Mouse (Mus musculus) spleen, adult 12 weeks (tissue): ENCODE data around the gene Anxa6.

Experiments used
- DNase-seq: peaks from one replicate; pipeline ENCODE4 v3.0.0; 2022; ENCODE audit warnings: low spot score

The Anxa6 gene

GRCm38 (mm10) chr11:54989920-54990319 lies 43.3 kb downstream of the Anxa6 start:
- no peak for DNase-seq

- DNase-seq = no peak
These were observed 44.4 kb downstream of the Anxa6 start for GRCm38 (mm10) chr11:54988754-54989349.

- DNase-seq = no peak
These were observed 45.3 kb downstream of the Anxa6 start for GRCm38 (mm10) chr11:54987974-54988373.

- DNase-seq = no peak
These were observed 48.2 kb downstream of the Anxa6 start for GRCm38 (mm10) chr11:54985086-54985485.

GRCm38 (mm10) chr11:54984581-54984980 lies 48.7 kb downstream of the Anxa6 start:
- DNase-seq = no peak

- no peak for DNase-seq
These were observed 49.2 kb downstream of the Anxa6 start for GRCm38 (mm10) chr11:54984085-54984484.

- DNase-seq = no peak
These were observed 50.7 kb downstream of the Anxa6 start for GRCm38 (mm10) chr11:54982520-54982919.

GRCm38 (mm10) chr11:54981630-54982029 lies 51.6 kb downstream of the Anxa6 start:
- DNase-seq = no peak

- no peak for DNase-seq
These were observed 55.8 kb downstream of the Anxa6 start for GRCm38 (mm10) chr11:54977385-54977937.

- DNase-seq = no peak
These were observed 56.9 kb downstream of the Anxa6 start for GRCm38 (mm10) chr11:54976351-54976750.

- no peak for DNase-seq
These were observed 57.5 kb downstream of the Anxa6 start for GRCm38 (mm10) chr11:54975756-54976155.

- no peak for DNase-seq
These were observed 57.9 kb downstream of the Anxa6 start for GRCm38 (mm10) chr11:54975340-54975739.

GRCm38 (mm10) chr11:54974639-54975038 lies 58.6 kb downstream of the Anxa6 start:
- DNase-seq = no peak

- DNase-seq = no peak
These were observed 59.6 kb downstream of the Anxa6 start for GRCm38 (mm10) chr11:54973481-54974212.

GRCm38 (mm10) chr11:54972789-54973188 lies 60.5 kb downstream of the Anxa6 start:
- DNase-seq = no peak

GRCm38 (mm10) chr11:54972049-54972723 lies 61.1 kb downstream of the Anxa6 start:
- no peak for DNase-seq

GRCm38 (mm10) chr11:54971365-54972048 lies 61.7 kb downstream of the Anxa6 start:
- no peak for DNase-seq

- DNase-seq = no peak
These were observed 68.0 kb downstream of the Anxa6 start for GRCm38 (mm10) chr11:54965234-54965633.

- DNase-seq = no peak
These were observed 70.4 kb downstream of the Anxa6 start, which contains the start of gene Tnip1 for GRCm38 (mm10) chr11:54962810-54963209. TSS of gene Tnip1 (minus strand) at chr11:54962917.

GRCm38 (mm10) chr11:54961921-54962320 lies 71.3 kb downstream of the Anxa6 start:
- no peak for DNase-seq

GRCm38 (mm10) chr11:54961164-54961850 lies 71.9 kb downstream of the Anxa6 start:
- no peak for DNase-seq

- no peak for DNase-seq
These were observed 73.0 kb downstream of the Anxa6 start for GRCm38 (mm10) chr11:54960251-54960650.
